Mouse (Mus musculus) c-Kit-positive CD71-positive TER-119-negative erythroid progenitor cells, embryonic 14.5 days (primary cell): ENCODE results near the gene Spata17.

ENCODE experiments used
- DNase-seq: peaks from one replicate; pipeline ENCODE4 v3.0.0-alpha.2; 2013; ENCODE audit warnings: low read depth

Gene Spata17

DNA sequence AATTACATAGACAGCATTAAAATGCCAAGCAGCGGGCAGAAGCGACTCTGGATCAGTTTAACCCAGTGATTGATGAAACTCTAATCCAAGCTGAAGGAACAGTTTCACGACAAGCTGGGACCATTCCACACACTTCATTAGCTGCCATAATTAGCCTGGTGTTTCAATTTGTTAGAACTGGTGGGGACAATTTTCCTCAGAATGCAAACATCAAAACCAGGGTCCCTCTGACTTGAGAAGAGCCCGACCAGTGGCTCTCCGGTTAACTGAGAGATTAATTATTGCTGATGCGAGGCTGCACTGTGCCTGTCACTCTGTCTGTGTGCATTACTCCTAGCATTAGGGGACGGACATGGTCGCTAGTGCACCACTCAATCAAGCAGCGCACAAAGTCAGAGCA, 137.9 kb downstream of the Spata17 start:
- no peak for DNase-seq

DNA sequence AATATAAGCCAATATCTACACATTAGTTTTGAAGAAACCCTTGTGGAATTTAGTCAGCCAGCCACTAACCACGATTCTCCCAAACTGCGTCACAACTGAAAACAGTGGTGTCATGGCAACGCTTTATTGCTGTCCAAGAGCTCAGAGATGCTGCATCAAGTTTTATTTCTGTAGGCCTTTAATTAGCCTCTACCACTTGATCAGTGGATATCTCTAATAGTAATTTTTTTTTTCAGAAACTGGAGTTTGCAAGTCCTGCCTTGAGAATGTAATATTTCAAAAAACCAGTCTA, 138.3 kb downstream of the Spata17 start:
- no peak for DNase-seq

DNA sequence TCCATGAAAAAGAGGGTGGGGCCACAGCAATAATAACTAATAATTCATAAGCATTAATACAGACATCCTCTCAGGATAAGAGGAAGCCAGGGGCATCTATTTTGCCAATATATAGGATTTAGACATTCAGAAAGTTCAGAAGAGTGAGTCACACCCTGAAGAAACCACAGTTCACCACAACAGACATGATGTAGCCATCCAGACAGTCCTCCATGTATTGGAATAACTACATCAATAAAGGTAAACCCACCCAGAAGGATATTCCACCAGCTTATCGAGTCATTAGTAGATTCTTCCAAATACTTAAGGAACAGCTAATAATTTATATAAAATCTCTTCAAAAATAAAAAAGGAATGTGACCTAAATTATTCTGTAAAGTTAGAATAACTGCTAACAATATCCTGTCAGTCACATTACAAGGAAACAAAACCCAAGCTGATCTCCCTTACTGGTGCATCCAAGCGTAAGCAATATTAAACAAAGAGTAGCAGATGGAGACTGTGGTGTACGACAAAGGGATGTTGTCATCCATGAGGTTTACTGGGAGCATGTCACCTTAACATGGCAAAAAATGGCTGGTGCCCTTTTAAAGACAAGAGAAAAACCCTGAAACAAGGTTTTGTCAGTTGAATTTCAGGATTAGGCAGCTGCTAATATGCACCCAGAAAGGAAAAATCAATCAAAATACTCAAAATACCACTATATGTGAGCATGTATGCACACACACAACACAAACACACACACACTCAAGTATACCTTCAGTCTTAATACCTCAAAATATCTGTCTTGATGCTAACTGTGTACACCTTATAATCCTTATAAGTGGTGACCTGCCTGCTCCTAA, 138.8 kb downstream of the Spata17 start:
- DNase-seq, result no peak

DNA sequence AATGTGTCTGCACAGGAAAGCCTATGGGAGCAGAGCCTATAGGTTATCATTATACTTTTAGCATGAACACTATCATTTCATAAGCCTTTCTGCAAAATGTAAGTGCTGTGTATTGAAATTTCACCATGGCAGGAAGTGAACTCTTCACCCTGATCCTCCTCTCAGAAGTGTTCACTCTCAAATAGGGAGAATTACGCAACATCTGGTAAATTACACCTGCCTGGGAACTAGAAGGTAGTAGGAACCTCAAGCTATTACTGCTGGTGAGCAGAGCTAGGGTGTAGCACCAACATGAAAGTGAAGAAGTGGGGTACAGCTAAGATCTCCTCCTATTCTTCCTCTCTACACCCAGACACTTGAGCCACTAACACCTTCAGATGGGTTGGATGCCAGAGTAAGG, 155.4 kb downstream of the Spata17 start:
- no peak for DNase-seq

DNA sequence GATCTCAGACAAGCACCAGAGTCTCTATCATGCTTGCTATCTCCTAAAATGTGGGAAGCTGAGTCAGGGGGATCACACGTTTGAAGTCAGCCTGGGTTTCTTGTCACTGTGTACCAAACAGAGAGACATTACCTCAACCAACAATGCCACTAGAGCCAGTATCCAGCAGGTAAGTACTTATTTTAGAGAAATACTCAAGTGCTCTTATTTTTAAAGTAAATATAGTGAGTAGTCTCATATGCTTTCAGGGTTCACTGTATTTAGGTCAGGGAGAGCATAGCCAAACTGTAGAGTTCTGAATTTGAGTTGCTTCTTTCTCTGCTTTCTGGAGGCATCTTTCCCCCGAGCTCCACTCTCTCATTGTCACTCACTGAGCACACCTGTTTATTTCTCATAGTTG, 160.9 kb downstream of the Spata17 start:
- no peak for DNase-seq

DNA sequence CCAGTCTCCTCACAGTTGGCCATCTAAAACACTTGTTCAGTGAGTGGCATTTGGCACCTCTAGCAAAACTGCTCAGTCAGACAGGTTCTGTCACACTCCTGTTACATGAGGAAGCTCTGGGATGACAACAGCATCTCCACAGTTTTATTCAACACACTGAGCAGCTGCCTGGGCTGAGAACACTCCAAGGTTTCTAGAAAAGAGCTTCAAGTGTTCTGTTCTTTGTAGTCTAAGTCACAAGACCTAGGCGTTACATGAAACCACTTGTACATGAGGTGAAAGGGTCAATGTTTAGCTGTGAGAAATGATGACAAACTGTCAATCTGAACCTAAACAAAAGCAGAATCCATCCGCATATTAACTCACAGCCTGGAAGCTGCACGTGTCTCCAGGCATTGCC, 161.4 kb downstream of the Spata17 start:
- DNase-seq, result no peak

DNA sequence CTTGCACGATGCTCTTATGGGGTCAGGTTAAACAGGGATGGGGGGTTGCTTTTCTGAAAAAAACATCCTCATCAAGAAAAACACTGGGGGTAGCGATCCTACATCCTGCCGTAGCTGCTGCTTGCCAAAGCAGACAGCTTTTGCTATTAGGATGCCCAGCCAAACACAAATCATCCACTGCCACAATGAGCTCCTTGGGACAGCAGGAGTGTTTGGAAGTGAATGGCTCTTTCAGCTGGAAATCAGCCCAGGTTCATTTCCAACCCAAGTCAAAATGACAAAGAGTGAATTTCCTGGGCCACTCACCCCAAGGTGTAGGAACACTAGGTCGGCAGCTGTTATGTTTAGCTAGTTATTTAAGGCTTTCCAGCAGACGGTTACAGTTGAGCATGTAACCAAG, 162.7 kb downstream of the Spata17 start:
- DNase-seq, result no peak

DNA sequence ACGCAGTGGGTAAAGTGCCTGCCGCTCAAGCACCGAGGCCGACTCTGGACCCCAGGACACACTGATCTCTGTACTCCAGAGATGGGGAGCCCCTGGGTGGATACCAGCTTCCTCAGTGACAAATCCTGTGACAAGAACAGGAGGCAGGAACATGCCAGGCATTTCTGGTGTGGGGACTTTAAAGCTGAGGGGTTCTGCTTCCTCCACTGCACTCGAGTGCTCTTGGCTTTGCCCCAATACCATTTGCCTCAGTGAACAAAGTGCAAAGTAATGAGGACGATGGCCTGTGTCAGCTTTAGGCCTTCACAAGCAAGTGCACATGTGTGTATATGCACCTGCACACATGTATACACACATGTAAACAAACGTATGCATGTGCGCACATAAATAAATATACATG, 164.0 kb downstream of the Spata17 start:
- no peak for DNase-seq

DNA sequence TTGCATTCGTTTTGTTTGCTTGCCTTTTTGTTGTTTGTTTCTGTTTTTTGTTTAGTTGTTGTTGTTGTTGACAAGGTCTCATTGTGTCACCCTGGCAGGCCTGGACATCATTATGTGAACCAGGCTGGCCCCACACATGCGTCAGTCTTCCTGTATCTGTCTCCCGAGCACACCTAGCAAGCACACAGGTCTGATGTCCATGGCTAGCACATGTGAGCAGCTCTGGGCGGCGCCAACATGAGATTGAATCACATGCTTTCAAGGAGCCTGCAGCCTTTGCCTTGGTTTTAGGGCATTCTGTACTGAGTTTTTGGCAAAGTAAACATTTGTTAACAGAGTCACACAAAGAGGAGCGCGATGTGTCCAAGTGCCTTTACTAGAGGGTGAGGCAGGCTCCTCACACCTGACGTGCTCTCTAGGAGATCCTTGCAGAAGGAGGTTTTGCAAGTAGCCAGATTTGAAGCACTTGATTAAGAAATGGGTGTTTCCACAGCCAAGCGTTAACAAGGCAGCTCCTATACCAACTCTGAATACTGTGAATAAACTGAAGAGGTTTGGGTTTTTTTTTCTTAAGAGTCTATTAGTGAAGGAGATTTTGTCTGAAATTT, 166.5 kb downstream of the Spata17 start:
- DNase-seq, result no peak

DNA sequence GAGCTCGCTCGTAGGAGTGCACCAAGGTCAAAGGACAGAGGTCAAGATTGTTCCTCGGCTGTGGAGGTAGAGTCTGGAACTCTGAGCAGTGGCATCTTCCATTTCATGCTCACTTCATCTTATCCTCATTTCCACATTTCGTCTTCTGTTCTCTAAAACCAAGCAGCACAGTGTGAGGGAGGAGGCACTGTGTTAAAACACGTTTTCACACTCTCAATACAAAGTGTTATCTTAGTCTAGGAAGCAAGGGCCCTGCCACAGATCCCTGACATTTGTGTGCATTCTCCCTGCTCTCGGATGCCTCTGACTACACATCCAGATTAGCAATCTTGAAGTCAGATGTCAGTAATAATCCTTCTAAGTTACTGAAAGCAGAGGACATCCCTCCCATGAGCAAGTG, 170.5 kb downstream of the Spata17 start:
- no peak for DNase-seq

DNA sequence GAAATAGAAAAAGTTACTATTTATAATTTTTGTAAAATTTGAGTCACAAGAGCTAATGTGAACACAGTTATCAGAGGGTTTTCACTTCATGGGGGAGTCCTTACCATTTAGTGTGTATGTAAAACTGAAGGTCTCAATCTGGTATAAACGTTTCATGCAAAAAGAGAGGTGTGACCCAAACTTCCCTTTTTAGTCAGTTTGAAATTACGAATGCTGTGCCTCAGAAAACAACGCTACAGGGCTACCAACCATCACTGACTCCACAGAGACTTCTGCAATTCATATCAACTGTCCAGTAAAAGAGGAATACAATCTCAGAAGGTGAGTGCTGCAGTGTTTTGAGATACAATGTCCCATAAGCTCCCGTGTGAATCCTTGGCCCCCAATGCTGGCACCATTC, 175.5 kb downstream of the Spata17 start:
- DNase-seq, result no peak

DNA sequence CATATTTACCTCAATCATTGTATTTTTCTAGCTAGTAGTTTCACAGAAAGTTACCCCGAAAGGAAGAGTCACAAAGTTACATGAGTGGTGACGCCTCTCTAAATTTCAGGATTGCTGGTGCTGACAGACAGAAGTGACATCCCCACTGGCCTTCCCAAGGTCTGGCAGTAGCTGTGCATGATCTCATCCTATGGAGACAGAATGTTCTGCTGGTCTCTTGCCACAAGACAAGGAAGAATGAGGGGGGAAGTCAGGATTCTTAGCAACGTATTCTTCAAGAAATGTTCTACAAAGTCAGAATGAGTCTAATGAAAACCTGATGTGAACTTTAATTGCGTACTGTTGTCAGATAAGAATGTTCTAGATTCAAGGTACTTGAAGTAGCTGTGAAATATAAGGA, 179.5 kb downstream of the Spata17 start:
- DNase-seq, result no peak

DNA sequence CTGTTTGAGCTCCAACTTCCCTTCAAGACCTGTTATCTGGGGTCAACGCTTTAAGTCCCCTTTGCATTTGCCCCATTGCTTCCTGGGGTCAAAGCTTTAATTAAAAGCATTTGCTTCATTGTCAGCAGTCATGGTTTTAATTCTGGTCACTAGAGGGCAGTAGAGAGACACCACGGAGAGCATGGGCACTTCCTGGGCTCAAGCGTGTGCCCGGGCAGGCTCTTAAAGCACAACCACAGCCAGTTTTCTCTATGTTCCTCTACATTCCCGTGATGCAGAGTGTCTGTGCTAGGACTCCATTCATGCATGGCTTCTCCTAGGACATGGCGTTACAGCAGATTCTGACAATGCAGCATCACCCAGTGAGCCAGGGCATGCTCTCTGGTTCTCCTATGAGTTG, 183.5 kb downstream of the Spata17 start:
- peak; percentile 31 for DNase-seq

DNA sequence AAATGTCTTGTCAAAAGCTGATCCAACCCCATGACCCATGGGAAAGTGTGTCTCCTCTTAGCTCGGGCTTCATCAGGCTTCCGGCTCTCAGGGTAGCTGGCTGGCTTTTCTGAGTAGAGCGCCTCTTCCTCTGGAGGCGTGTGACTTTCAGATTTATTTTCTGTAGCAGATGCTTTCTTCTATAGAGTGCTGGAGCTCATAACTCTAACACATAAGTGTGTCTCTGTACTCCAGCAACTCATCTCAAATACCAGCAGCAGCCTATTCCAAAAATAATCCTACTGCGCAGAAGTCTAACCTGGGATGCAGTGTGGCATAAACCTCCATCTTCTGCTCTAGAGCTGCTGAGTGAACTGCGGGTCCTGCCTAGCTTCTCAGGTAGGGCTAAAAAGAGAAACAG, 186.4 kb downstream of the Spata17 start:
- DNase-seq, result no peak

DNA sequence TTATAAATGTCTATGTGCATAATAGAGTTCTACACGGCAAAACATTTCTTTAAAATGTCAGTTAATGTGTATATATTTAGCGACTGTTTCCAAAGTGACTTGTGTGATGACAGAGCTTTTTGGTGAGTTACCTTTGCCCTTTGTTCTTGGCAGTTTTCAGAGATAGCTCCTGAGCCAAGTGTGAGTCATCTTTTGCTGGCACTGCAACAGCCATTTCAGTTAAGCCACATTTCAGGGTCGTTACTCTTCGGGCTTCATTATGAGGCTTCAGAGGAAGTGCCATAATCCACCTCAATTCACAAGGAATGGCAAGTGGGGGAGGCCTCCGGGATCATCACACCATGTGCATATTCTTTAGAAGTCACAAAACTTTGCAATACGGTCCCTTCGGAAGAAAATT, 195.3 kb downstream of the Spata17 start:
- DNase-seq, result no peak

DNA sequence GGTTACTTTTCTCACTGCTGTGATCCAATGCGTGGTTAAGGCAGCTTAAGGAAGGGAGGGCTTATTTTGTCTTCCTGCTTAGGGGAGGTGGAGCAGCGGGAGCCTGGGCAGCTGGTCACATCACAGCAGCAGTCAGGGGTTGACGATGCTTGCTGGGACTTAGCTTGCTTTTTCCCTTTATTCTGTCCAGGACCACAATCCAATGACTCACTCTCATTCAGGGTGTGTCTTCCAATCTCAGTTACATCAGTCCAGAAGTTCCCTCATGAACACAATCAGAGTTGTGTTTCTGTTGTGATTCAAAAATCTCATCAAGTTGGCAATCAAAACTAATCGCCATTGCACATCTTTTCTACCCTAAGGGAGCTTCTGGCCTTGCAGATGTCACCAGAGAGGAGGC, 199.1 kb downstream of the Spata17 start:
- no peak for DNase-seq

DNA sequence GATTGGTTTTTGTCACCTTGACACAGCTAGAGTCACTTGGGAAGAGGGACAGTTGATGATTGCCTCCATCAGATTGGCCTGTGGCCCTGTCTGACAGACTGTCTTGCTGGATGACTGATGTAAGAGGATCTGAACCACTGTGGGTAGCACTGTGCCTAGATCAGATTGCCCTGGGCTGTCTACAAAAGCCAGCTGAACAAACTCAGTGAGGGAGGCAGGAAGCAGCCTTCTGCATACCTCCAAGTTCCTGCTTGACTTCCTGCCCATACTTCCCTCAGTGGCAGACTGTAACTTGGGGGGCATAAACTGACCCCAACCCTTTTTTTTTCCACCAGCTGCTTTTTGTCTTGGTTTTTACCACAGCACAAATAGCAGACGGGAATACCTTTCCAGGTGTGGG, 199.6 kb downstream of the Spata17 start:
- no peak for DNase-seq

DNA sequence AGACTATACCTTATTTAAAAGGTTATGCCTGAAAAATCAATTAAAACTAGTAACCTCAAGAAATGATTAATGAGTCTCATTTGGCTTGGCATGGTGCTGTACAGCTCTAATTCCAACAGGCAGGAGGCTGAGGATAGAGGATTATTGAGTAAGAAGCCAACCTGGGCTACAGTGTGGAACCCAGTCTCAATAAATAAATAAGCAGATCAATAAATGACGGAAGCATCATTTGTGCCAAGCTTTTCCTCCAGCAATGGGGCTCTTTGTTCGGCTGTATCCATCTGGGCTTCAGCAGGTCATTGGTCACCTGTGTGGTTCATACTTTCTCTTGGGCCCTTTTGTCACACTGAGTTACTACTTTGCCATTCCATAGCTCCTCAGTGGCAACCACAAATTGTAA, 201.1 kb downstream of the Spata17 start:
- DNase-seq, result no peak

DNA sequence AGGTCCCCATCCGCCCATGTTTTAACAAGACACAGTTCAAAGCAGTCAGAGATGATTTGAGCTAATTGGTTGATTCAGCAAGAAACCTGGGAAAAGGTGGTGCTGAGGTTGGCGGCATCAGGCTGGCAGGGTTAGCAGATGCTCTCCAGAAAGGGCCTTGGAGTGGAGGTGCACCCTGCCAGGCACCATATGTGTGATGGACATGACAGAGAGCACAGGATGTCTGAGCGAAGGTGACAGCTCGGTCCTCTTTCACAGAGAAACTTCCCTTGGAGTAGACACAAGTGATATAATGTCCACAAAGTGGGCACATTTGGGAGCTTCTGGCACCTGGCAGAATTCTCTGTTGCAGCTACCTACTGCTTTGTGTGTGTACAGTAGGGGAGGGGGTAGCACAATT, 203.7 kb downstream of the Spata17 start:
- no peak for DNase-seq

DNA sequence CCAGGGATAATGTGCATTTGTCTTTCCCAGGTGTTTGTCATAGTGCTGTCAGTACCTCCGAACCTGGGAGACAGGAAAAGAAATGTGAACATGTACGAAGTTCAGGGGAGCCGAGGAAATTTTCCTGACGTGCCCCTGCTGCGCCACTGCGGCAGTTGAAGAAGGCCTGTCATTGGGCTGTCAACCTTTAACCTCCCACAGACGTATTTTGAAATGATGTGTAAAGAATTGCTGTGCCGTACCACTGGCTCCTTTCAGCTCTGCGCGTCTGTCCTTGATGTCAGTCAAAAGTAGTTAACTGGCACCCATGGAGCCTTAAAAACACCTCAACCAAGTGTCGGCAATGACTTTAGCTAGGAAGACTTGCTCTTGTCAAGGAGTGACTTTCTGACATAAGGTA, 205.2 kb downstream of the Spata17 start:
- DNase-seq, result no peak

DNA sequence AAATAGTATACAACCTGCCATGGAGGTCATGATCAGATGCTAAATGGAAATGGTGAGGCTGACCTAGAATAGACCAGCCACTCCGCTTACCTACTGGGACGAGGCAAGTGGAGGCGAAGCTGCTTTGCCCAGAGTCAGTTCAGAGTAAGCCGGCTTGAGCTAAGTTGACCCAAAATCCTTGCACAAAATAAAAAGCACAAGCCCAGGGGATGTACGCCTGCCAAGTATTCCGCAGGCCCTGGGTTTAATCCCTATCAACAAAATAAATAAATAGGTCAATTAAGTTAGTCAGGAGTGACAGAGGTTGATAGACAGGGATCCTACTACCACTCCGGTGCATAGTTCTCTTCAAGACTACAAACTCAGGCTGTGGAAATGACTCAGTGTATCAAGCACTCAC, 207.0 kb downstream of the Spata17 start:
- no peak for DNase-seq

DNA sequence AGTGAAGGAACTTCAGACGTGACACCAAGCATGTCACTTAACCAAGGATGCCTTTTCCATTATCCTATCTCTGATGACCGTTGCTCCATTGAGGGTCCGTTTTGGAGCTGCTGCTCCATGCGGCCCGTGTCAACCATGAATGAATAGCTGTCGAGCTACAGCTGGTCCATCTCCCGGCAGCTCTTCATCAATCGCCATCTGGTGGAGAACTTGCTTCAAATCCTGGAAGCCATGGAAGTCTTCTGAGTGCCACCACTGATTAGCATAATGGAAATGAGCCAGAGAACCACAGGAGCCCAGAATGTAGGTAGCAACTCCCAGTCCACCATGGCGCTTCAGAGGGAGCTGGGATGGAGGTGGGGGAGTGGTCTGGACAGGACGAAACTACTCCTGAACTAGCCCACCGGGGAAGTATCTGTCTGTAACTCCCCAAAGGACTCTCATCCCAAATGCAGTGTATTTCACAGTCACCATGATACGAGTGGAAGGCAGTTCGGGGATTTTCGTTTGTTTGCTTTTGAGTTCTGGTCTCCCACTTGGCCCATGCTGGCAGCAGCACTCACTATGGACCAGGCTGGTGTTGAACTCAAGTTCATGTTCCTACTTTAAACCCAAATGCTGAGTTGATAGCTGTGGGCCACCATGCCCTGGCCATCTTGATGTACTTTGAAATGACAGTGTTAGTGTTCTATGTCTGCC, 208.9 kb downstream of the Spata17 start:
- no peak for DNase-seq

DNA sequence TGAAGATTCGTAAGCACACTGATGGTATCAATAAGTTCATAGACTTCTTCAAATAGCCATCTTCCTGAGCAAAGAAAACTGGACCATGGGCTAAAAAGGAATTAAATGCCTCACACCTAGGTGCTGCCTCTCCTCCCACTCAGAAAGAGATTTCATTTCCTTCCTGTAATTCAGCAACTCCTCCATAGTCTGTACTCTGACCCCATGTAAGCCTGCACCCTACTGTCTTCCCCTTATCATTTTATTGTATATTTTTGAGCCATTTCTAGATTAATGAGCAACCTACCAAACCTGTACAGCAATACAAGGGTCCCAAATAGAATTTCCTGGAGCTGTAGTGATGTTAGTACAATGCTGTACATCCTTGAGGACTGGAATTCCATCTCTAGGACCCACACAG, 211.0 kb downstream of the Spata17 start:
- no peak for DNase-seq

DNA sequence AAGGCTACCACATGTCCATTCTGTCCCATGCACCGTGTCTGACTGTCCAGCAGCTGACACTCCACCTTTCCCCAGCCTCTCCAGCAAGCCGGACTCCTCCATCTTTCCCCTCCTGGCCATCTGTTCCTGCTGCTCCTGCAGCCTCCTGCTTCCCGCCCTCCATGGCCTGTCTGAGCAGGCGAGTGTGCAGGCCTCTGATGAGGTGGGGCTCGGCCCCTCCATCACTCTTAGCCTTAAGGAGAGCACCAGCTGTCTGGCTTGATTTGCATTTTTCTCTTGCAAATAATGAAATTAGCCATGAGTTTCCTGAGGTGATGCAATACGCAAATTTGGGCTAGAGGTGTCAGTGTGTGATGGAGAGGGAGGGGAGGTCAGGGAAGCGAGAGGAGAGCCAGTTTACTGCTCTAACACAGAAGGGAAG, 211.8 kb downstream of the Spata17 start:
- DNase-seq, result no peak
